In the genomic region with DNA sequence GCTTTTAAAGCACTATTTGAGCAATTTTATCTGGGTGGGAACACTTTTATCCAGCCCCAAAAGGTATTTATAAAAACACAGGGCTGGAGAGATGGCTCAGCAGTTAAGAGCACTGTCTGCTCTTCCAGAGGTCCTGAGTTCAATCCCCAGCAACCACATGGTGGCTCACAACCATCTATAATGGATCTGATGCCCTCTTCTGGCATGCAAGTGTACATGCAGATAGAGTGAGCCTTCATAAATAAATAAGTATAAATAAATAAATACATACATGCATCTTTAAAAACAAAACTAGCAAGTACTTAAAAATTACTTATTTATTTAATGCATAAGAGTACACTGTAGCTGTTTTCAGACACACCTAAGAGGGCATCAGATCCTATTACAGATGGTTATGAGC, we compare ENCODE assay signal across 5 mouse cellular contexts. TPM values are rescaled to one million over a fixed set of nuclear protein-coding genes. Genes with fewer than 3 reads are reported as not detected.
"Had no signal": no experiment of that assay in that cellular context is flagged by ENCODE, and none has a peak within 500 bp of the region (broad histone marks: within the 10 kb centered on the region; RNA-seq: fewer than 3 reads in every experiment).

No protein-coding gene starts in this region.

RNA-seq across cellular contexts. Expression of a gene that starts 9.6 kb away (rescaled TPM):
- total RNA-seq: liver, adult 2 months had no signal
- polyA plus RNA-seq: limb, embryonic 11.5 days; midbrain, embryonic 11.5 days had no signal

RNA-seq across cellular contexts. Expression of a gene that starts 14.3 kb away (rescaled TPM):
- total RNA-seq: megakaryocyte-erythroid progenitor cell, adult 5-6 weeks had no signal

RNA-seq across cellular contexts. Expression of a gene that starts 17.8 kb away (rescaled TPM):
- total RNA-seq: megakaryocyte progenitor cell, adult 5-6 weeks; megakaryocyte-erythroid progenitor cell, adult 5-6 weeks had no signal
- polyA plus RNA-seq: limb, embryonic 11.5 days had no signal

RNA-seq across cellular contexts. Expression of a gene that starts 41.3 kb away (rescaled TPM):
- total RNA-seq: liver, adult 2 months had no signal
- polyA plus RNA-seq: liver, adult 2 months had no signal
